Mouse (Mus musculus) midbrain, postnatal 0 days (tissue): ENCODE results near the gene Kansl1l. TPM values are rescaled to one million over a fixed set of nuclear protein-coding genes. Genes with fewer than 3 reads are reported as not detected.
A peak's percentile ranks its signal among the peaks of the same experiment; 100 is the strongest.

Experiments
- ATAC-seq: fragments of 200-750 bp; cut with Nextera tagmentation; 2 replicates; pipeline ENCODE4 v1.8.0; 2017; ENCODE audit warnings: moderate number of reproducible peaks, mild to moderate bottlenecking, moderate TSS enrichment, moderate library complexity; ENCODE audit not compliant: low FRiP score
- DNase-seq: peaks from one replicate; pipeline ENCODE4 v3.0.0-alpha.2; 2015; ENCODE audit warnings: low spot score
- H3K27ac ChIP-seq: fragments of 300-500 bp; sonication (generic); 2 replicates; pipeline ENCODE4 v1.5.1; 2014; ENCODE audit warnings: low read depth, mild to moderate bottlenecking, low read length, mixed read lengths
- H3K27me3 ChIP-seq: fragments of 300-500 bp; sonication (generic); 2 replicates; pipeline ENCODE4 v1.6.1; 2014; ENCODE audit warnings: low read length, control low read depth, mixed read lengths; ENCODE audit not compliant: insufficient read depth
- H3K36me3 ChIP-seq: fragments of 300-500 bp; sonication (generic); 2 replicates; pipeline ENCODE4 v1.6.1; 2014; ENCODE audit warnings: low read length, control low read depth, mixed read lengths; ENCODE audit not compliant: insufficient read depth
- H3K4me1 ChIP-seq: fragments of 300-500 bp; sonication (generic); 2 replicates; pipeline ENCODE4 v1.6.1; 2014; ENCODE audit warnings: mild to moderate bottlenecking, control low read depth, antibody characterized with exemption, low read length, mixed read lengths; ENCODE audit not compliant: insufficient read depth
- H3K4me2 ChIP-seq: fragments of 300-500 bp; sonication (generic); 2 replicates; pipeline ENCODE4 v1.6.1; 2014; ENCODE audit warnings: low read depth, mild to moderate bottlenecking, low read length, mixed read lengths; ENCODE audit not compliant: poor library complexity, severe bottlenecking
- H3K4me3 ChIP-seq: fragments of 300-500 bp; sonication (generic); 2 replicates; pipeline ENCODE4 v1.5.1; 2014; ENCODE audit warnings: low read depth, mild to moderate bottlenecking, low read length, moderate library complexity
- H3K9ac ChIP-seq: fragments of 300-500 bp; sonication (generic); replicated peaks from 2 replicates; pipeline ENCODE4 v1.6.1; 2014; ENCODE audit warnings: mild to moderate bottlenecking, low read length, moderate library complexity, mixed read lengths; ENCODE audit not compliant: poor library complexity, severe bottlenecking
- H3K9me3 ChIP-seq: fragments of 300-500 bp; sonication (generic); 2 replicates; pipeline ENCODE4 v1.6.1; 2016; ENCODE audit warnings: low read length, control low read depth
- CTCF ChIP-seq: IDR thresholded peaks from 2 replicates; pipeline ENCODE4 v1.5.1; 2016; ENCODE audit warnings: antibody characterized with exemption, mild to moderate bottlenecking
- WGBS: fragments of 180-500 bp; shearing (Covaris S2); extraction: QIAGEN DNeasy Blood & Tissue Kit; methylation state at CpG from one replicate; pipeline ENCODE4 v1.1.7; 2014; 5-methylcytosine and 5-hydroxymethylcytosine counted together
- polyA plus RNA-seq: library from polyadenylated mRNA; unstranded; fragments of >200 nt; fragmentation: Nextera tagmentation; extraction: Ambion mirVana; gene quantifications from 2 replicates; pipeline ENCODE4 v1.2.1, GENCODE M21; 2015
- total RNA-seq: library from RNA; depleted of rRNA; stranded (reverse); fragments of >200 nt; gene quantifications from 2 replicates; pipeline ENCODE4 v1.2.3, GENCODE M21; 2014

Kansl1l gene
- total and polyA plus RNA-seq, 2 experiments from 2014 or later = 9.7 to 20.8 TPM

- 99% methylated on average over 2 of the region's 2 CpGs for WGBS
- TF ChIP-seq CTCF = no peak
- Histone ChIP-seq H3K27me3 (no peaks in the 10 kb centered on the region), H3K27ac (no peak overlapping the region), H3K4me1 (no peaks in the 10 kb centered on the region), H3K36me3 (no peaks in the 10 kb centered on the region), H3K4me2 (no peak overlapping the region), H3K9me3 (no peaks in the 10 kb centered on the region), H3K9ac (no peak overlapping the region), H3K4me3 (no peak overlapping the region)
- DNase-seq = no peak
- ATAC-seq = no peak
Measured at GRCm38 (mm10) chr1:66792838-66793466, 24.4 kb downstream of the Kansl1l start.

GRCm38 (mm10) chr1:66782296-66782695 is 35.1 kb downstream of the Kansl1l start:
- ATAC-seq (no peak), DNase-seq (no peak)
- Histone ChIP-seq H3K4me2 (no peak overlapping the region), H3K27me3 (no peaks in the 10 kb centered on the region), H3K27ac (no peak overlapping the region), H3K9me3 (no peaks in the 10 kb centered on the region), H3K4me3 (no peak overlapping the region), H3K36me3 (no peaks in the 10 kb centered on the region), H3K9ac (no peak overlapping the region), H3K4me1 (no peaks in the 10 kb centered on the region)
- no peak for TF ChIP-seq CTCF
- 68% methylated on average over 2 of the region's 2 CpGs for WGBS

DNA sequence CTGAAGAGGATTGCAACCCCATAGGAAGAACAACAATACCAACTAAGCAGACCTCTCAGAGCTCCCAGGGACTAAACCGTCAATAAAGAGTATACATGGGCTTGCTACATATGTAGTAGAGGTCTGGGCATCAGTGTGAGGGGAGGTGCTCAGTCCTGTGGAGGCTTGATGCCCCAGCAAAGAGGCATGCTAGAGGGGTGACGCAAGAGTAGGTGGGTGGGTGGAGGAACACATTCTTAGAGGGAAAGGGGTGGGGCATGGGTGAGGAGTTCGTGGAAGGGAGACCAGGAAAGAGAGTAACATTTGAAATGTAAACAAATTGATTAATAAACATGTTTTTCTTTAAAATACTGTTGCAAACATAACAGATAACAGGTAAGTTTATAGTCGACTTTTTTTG is 36.3 kb downstream of the Kansl1l start:
- ATAC-seq = no peak
- WGBS = 89% methylated on average over 4 of the region's 4 CpGs
- no peak for TF ChIP-seq CTCF
- no peaks in the 10 kb centered on the region for H3K9me3 ChIP-seq
- no peak for DNase-seq
- H3K9ac ChIP-seq = no peak overlapping the region
- H3K27ac ChIP-seq = no peak overlapping the region
- no peaks in the 10 kb centered on the region for H3K36me3 ChIP-seq
- no peak overlapping the region for H3K4me2 ChIP-seq
- no peak overlapping the region for H3K4me3 ChIP-seq
- no peaks in the 10 kb centered on the region for H3K27me3 ChIP-seq
- H3K4me1 ChIP-seq = no peaks in the 10 kb centered on the region

DNA sequence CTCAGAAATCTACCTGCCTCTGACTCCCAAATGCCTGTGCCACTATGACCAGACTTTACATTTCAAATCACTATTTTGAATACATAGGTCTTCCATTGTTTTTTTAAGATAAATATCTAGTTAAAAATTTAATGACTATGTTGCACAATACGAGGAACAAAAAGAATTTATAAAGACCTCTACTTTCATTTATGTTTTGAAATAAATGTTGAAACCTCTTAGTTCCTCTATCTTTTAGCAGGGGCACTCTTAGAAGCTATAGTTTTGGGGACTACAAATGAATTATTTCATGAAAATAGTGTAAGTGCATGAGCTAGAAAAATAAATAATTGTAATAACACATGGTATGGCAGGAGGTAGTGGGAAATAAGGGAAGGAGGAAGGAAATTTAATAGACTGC is 38.6 kb downstream of the Kansl1l start:
- no peaks in the 10 kb centered on the region for H3K4me1 ChIP-seq
- H3K36me3 ChIP-seq = no peaks in the 10 kb centered on the region
- 97% methylated on average over 1 of the region's 1 CpGs for WGBS
- H3K9me3 ChIP-seq = no peaks in the 10 kb centered on the region
- H3K4me2 ChIP-seq = no peak overlapping the region
- no peak overlapping the region for H3K27ac ChIP-seq
- no peak overlapping the region for H3K9ac ChIP-seq
- TF ChIP-seq CTCF = no peak
- no peak for DNase-seq
- no peaks in the 10 kb centered on the region for H3K27me3 ChIP-seq
- H3K4me3 ChIP-seq = no peak overlapping the region
- no peak for ATAC-seq

DNA sequence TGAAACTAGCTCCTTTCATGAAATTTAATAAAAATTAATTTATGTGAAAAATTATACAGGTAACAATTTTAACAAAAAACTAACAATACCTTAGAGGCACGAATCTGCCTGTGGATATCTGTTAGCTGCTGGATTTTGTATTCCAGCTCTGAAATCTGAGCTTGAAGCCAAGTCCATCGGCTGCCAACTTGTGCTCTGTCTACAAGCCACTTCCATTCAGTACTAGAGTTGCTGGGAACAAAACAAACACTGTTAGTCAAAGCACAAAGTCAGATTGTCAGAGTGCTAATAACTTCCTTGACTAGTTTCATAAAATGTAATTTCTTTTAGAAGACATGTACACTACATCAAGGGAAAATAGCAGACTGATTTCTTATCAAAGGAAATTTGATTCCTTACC is 39.5 kb downstream of the Kansl1l start:
- Histone ChIP-seq H3K9me3 (no peaks in the 10 kb centered on the region), H3K27ac (no peak overlapping the region)
- WGBS = 52% methylated on average over 2 of the region's 2 CpGs

GRCm38 (mm10) chr1:66768764-66769163 is 48.6 kb downstream of the Kansl1l start:
- Histone ChIP-seq H3K9ac (no peak overlapping the region), H3K27ac (no peak overlapping the region), H3K4me1 (no peaks in the 10 kb centered on the region), H3K4me2 (no peak overlapping the region), H3K4me3 (no peak overlapping the region), H3K36me3 (0 out of 2 replicates have a peak, but pooled peaks cover 5% of the 10 kb centered on the region), H3K27me3 (no peaks in the 10 kb centered on the region), H3K9me3 (no peaks in the 10 kb centered on the region)
- peak; percentile 19 for DNase-seq
- WGBS = 76% methylated on average over 1 of the region's 1 CpGs
- no peak for TF ChIP-seq CTCF
- no peak for ATAC-seq

More for the DNA sequence above, 39.5 kb downstream of the Kansl1l start:
- no peaks in the 10 kb centered on the region for H3K36me3 ChIP-seq
- H3K27me3 ChIP-seq = no peaks in the 10 kb centered on the region
- H3K4me2 ChIP-seq = no peak overlapping the region
- ATAC-seq = no peak
- H3K9ac ChIP-seq = no peak overlapping the region
- no peak for TF ChIP-seq CTCF
- DNase-seq = peak; percentile 49
- no peaks in the 10 kb centered on the region for H3K4me1 ChIP-seq
- no peak overlapping the region for H3K4me3 ChIP-seq
